Mouse (Mus musculus) MEL-GATA-1-ER (cell line): ENCODE measurements around the gene Zfp667.
"Not testable (repeated sequence)": the region's sequence is repeated elsewhere in the genome, so short reads cannot be mapped to it uniquely, and the experiment has no call there.

ENCODE experiments used
- DNase-seq: peaks from one replicate; pipeline ENCODE4 v3.0.0-alpha.2; 2012; ENCODE audit warnings: low read depth; ENCODE audit errors: extremely low read depth

Gene Zfp667

DNA sequence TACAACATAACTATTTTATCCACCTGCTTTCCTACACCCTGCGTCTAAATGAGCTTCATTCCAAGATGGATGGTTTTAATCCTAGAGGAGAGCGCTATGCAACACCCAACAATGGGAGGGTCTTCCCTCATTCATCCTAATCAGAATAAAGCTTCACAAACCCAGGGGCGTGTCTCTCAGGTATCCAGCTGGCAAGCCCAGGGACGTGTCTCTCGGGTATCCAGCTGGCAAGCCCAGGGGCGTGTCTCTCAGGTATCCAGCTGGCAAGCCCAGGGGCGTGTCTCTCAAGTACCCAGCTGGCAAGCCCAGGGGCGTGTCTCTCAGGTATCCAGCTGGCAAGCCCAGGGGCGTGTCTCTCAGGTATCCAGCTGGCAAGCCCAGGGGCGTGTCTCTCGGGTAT lies 14.4 kb downstream of the Zfp667 start:
- DNase-seq, result not testable (repeated sequence)

DNA sequence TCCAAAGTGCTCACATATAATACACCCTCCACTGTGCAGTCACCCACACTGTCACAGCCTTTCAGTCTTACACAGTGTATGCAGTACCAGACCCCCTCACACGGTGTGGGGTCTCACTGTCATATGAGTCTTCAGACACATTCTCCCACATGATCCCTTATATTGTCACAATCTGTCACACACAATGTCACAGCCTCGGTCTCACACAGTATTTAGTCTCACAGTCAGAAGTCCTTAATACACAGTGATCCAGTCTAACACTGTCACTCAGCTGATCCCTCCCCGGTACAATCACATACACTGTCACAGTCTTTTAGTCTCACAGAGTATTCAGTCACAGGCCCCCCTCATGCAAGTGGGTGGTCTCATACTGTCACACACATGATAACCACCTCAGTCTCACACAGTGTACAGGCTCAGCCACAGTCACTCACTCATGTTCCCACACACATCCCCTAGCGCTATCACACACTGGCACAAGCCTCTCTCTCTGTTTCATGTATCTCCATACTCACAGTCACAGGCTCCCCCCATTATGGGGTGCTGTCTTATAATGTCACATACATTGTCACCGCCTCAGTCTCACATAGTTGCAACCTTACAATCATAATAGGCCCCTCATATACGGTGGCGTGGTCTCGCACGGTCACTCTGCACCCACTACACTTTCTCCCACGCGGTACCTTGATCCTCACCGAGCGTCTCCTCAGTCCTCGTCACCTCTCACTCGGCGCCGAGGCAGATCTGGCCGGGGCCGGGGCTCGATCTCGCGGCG lies 44.3 kb downstream of the Zfp667 start:
- no peak for DNase-seq

DNA sequence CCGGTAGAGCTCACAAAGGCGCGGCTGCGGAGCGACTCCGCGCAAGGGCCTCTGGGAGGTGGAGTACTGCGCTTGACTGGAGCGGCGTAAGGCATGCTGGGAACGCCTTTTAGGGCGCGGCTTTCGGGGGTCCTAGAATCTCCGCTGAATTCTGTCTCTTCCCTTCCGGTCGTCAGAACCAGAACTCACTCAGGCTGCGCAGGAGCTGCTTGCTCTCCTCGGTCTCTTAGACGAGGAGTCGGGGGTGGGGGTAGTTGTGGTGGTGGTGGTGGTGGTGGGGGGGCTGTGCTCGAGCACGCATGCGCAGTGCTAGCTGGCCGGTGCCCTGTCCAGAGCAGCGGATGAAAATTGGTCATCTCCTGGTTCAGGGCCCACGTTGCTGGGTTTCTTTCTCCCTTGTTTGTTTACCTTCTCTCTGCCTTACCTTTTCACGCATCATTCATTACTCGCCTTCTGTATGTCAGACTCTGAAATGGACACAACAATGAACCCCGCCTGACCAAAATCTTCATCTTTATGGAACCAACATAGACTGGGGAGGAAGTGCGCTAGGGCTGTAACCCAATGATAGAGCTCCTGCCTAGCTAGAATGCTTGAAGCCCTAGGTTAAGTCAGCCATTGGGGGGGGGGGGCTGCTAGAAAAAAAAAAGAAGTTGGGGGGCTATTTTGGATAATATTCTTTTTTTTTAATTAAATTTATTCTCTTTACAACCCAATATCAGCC lies 45.0 kb downstream of the Zfp667 start, which contains the start of gene Zfp583:
Gene Zfp583, minus strand, starts transcription at position 53 of the 724 bp plus-strand sequence.
- DNase-seq, result no peak

DNA sequence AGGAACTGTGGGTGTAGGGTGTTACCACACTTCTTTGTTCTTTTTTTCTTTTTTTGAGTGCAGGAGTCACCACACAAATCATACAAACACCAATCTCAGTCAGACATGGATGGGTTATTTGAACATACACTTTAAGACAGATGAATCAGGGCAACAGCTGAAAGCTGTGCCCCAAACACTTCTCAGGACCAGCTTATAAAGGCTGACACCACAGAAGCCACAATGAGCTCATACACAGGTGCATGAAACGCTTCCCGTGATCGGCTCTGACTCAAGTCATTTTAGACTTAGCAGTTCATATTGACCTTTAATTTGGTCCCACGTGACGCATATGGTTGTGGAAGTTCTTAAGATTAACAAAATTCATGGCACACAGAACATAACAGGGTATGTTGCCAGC lies 53.5 kb downstream of the Zfp667 start:
- no peak for DNase-seq

- DNase-seq, result no peak
These were observed 57.2 kb downstream of the Zfp667 start, which contains the start of gene Gm3854 for GRCm38 (mm10) chr7:6343501-6344071. TSS of gene Gm3854 (plus strand) at chr7:6343759.

DNA sequence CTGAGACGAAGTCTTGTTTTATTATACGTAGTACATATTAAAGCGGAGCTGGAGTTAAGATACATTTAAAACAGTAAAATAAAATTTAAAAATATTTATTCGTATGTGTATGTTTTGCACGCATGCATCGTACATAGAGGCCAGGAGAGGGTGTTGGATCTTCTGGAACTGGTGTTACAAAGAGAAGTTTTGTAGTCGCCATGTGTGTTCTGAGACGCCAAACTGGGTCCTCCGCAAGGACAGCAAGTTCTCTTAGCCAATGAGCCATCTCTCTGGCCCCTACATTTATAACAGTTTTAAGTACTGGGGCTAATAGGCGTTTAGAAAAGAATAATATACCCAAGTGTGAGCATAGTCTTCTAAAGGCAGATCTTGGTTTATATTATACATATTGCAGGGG lies 57.7 kb downstream of the Zfp667 start:
- DNase-seq, result no peak
